Mouse (Mus musculus) forebrain, embryonic 16.5 days (tissue): ENCODE results near the gene Map3k4. TPM values are rescaled to one million over a fixed set of nuclear protein-coding genes. Genes with fewer than 3 reads are reported as not detected.

Experiments used
- ATAC-seq: fragments of 200-750 bp; cut with Nextera tagmentation; 2 replicates; pipeline ENCODE4 v1.8.0; 2017; ENCODE audit warnings: mild to moderate bottlenecking, moderate library complexity
- H3K27ac ChIP-seq: fragments of 300-500 bp; sonication (generic); 2 replicates; pipeline ENCODE4 v1.5.1; 2014; ENCODE audit warnings: low read length, control low read depth
- H3K27me3 ChIP-seq: fragments of 300-500 bp; sonication (generic); replicated peaks from 2 replicates; pipeline ENCODE4 v1.6.1; 2014; ENCODE audit warnings: low read length; ENCODE audit not compliant: control insufficient read depth, insufficient read depth
- H3K36me3 ChIP-seq: fragments of 300-500 bp; sonication (generic); 2 replicates; pipeline ENCODE4 v1.6.1; 2014; ENCODE audit not compliant: control insufficient read depth, insufficient read depth
- H3K4me1 ChIP-seq: fragments of 300-500 bp; sonication (generic); replicated peaks from 2 replicates; pipeline ENCODE4 v1.6.1; 2014; ENCODE audit warnings: low read length; ENCODE audit not compliant: control insufficient read depth, insufficient read depth
- H3K4me2 ChIP-seq: fragments of 300-500 bp; sonication (generic); 2 replicates; pipeline ENCODE4 v1.6.1; 2014; ENCODE audit warnings: mild to moderate bottlenecking, low read length, control low read depth
- H3K4me3 ChIP-seq: fragments of 300-500 bp; sonication (generic); replicated peaks from 2 replicates; pipeline ENCODE4 v1.5.1; 2014; ENCODE audit warnings: mild to moderate bottlenecking, low read length, control low read depth
- H3K9ac ChIP-seq: fragments of 300-500 bp; sonication (generic); replicated peaks from 2 replicates; pipeline ENCODE4 v1.6.1; 2014; ENCODE audit warnings: low read depth, low read length, control low read depth
- H3K9me3 ChIP-seq: fragments of 300-500 bp; sonication (generic); 2 replicates; pipeline ENCODE4 v1.6.1; 2016; ENCODE audit warnings: low read length; ENCODE audit not compliant: control insufficient read depth
- WGBS: fragments of 180-500 bp; shearing (Covaris S2); extraction: QIAGEN DNeasy Blood & Tissue Kit; methylation state at CpG from one replicate; pipeline ENCODE4 v1.1.7; 2014; 5-methylcytosine and 5-hydroxymethylcytosine counted together
- polyA plus RNA-seq: library from polyadenylated mRNA; unstranded; fragments of >200 nt; fragmentation: Nextera tagmentation; extraction: Ambion mirVana; gene quantifications from 2 replicates; pipeline ENCODE4 v1.2.1, GENCODE M21; 2015

The Map3k4 gene
- polyA plus RNA-seq, 1 experiment from 2014 or later, result 37.8 TPM

- peak; percentile 8; the same call in 1 of the 2 replicates for ATAC-seq
- Histone ChIP-seq H3K9me3 (no peaks in the 10 kb centered on the region), H3K9ac (no peak overlapping the region), H3K36me3 (peaks cover 4% of the 10 kb centered on the region), H3K4me3 (no peak overlapping the region), H3K4me2 (no peak overlapping the region), H3K27ac (no peak overlapping the region), H3K4me1 (peaks cover 4% of the 10 kb centered on the region), H3K27me3 (no peaks in the 10 kb centered on the region)
- WGBS, result 77% methylated on average over 9 of the region's 9 CpGs
Measured at GRCm38 (mm10) chr17:12224145-12224544, 94.5 kb downstream of the Map3k4 start.

DNA sequence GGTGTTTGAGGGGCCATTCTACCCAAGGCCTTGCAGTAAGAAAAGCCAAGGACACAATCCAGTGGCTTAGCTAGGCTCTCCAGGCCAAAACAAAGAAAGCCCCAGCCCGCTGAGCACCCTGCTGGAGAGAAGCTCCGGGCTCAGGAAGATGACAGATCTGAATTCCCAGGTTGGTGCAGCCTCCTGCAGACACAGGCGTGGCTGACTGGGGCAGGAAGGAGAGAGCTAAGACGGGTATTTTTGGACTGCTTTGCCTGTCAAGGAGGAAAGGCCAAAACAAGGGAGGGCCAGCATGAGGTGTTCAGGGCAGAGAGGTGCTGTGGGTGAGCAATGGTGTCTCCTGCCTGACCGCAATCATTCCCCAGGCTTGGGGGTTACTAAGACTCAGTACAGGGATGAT, 94.9 kb downstream of the Map3k4 start:
- Histone ChIP-seq H3K27ac (no peak overlapping the region), H3K27me3 (no peaks in the 10 kb centered on the region), H3K9ac (no peak overlapping the region), H3K4me1 (peaks cover 4% of the 10 kb centered on the region), H3K4me3 (no peak overlapping the region), H3K9me3 (no peaks in the 10 kb centered on the region), H3K36me3 (peaks cover 4% of the 10 kb centered on the region), H3K4me2 (no peak overlapping the region)
- WGBS, result 39% methylated on average over 5 of the region's 5 CpGs
- no peak for ATAC-seq

- WGBS, result 41% methylated on average over 6 of the region's 6 CpGs
- no peak overlapping the region for H3K9ac ChIP-seq
- H3K27ac ChIP-seq, result no peak overlapping the region
- H3K4me2 ChIP-seq, result no peak overlapping the region
- H3K36me3 ChIP-seq, result peaks cover under 1% of the 10 kb centered on the region
- H3K4me1 ChIP-seq, result peaks cover 4% of the 10 kb centered on the region
- H3K27me3 ChIP-seq, result no peaks in the 10 kb centered on the region
- ATAC-seq, result peak; percentile 53
- H3K9me3 ChIP-seq, result no peaks in the 10 kb centered on the region
- H3K4me3 ChIP-seq, result no peak overlapping the region
Measured at GRCm38 (mm10) chr17:12221926-12222325, 96.7 kb downstream of the Map3k4 start.

- WGBS, result 83% methylated on average over 6 of the region's 6 CpGs
- no peak overlapping the region for H3K4me3 ChIP-seq
- H3K4me1 ChIP-seq, result peaks cover 9% of the 10 kb centered on the region
- H3K4me2 ChIP-seq, result no peak overlapping the region
- H3K9ac ChIP-seq, result no peak overlapping the region
- H3K9me3 ChIP-seq, result no peaks in the 10 kb centered on the region
- ATAC-seq, result no peak
- H3K36me3 ChIP-seq, result peaks cover 15% of the 10 kb centered on the region
- H3K27ac ChIP-seq, result no peak overlapping the region
- H3K27me3 ChIP-seq, result no peaks in the 10 kb centered on the region
Measured at GRCm38 (mm10) chr17:12216224-12216623, 102.4 kb downstream of the Map3k4 start.

- H3K4me2 ChIP-seq, result no peak overlapping the region
- ATAC-seq, result no peak
- H3K4me1 ChIP-seq, result peaks cover 9% of the 10 kb centered on the region
- H3K36me3 ChIP-seq, result peaks cover 15% of the 10 kb centered on the region
- no peak overlapping the region for H3K9ac ChIP-seq
- H3K27me3 ChIP-seq, result no peaks in the 10 kb centered on the region
- H3K9me3 ChIP-seq, result no peaks in the 10 kb centered on the region
- no peak overlapping the region for H3K27ac ChIP-seq
- 86% methylated on average over 8 of the region's 8 CpGs for WGBS
- no peak overlapping the region for H3K4me3 ChIP-seq
Measured at GRCm38 (mm10) chr17:12213430-12213829, 105.2 kb downstream of the Map3k4 start.

GRCm38 (mm10) chr17:12212341-12212740, 106.3 kb downstream of the Map3k4 start:
- Histone ChIP-seq H3K27me3 (no peaks in the 10 kb centered on the region), H3K9me3 (no peaks in the 10 kb centered on the region), H3K4me1 (peaks cover 13% of the 10 kb centered on the region), H3K9ac (no peak overlapping the region), H3K36me3 (peaks cover 15% of the 10 kb centered on the region), H3K27ac (no peak overlapping the region), H3K4me3 (no peak overlapping the region), H3K4me2 (no peak overlapping the region)
- peak; percentile 81 for ATAC-seq
- WGBS, result 45% methylated on average over 6 of the region's 6 CpGs

DNA sequence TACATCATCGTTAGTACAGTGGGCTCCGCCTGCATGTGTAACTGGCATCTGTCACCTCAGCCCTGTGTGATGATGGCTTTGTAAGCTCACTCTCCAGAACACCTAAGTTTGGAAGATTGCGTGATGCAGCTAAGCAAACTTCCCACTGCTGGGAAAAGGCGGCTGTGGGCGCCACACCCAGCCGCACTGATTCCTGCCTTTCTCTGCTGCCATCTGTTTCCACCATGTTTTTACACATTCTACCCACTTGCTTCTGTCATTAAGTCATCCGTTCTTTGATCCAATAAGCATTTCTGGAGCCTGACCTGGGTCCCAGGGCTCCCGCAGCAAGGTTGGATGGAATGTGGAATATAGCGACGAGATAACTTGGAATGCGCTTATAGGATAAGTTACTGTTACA, 106.7 kb downstream of the Map3k4 start:
- no peak for ATAC-seq
- no peak overlapping the region for H3K27ac ChIP-seq

DNA sequence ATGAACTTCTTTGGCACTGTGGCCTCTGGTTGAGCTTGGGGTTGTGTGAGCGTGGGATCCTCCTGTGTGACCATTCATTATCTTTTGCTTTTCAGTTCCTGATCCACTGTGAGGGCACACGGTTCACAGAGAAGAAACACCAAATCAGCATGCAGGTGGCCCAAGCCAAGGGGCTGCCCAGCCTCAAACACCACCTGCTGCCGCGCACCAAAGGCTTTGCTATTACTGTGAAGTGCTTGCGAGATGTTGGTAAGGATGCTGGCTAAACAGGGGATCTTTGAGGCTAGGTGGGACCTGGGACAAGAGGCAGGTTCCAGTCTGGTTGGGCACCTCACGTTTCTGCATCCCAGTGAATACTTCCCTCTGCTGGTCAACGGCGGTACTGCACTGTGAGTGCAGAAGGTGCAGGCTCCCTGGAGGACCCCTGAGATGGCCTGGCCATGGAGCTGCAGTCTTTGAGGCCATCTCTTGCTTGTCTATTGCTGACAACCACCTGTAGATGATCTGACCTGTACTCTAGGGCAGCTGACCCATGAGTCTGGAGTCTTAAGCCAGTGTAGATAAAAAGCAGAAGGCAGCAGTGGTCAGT, 108.0 kb downstream of the Map3k4 start:
- Histone ChIP-seq H3K9ac (no peak overlapping the region), H3K27ac (no peak overlapping the region), H3K4me2 (no peak overlapping the region), H3K36me3 (peaks cover 10% of the 10 kb centered on the region), H3K4me3 (no peak overlapping the region), H3K9me3 (no peaks in the 10 kb centered on the region), H3K27me3 (no peaks in the 10 kb centered on the region), H3K4me1 (peaks cover 26% of the 10 kb centered on the region)
- WGBS, result 34% methylated on average over 8 of the region's 8 CpGs
- 0 out of 2 replicates have a peak, but pooled peaks have one; percentile 14 for ATAC-seq

More for the DNA sequence above, 106.7 kb downstream of the Map3k4 start:
- no peaks in the 10 kb centered on the region for H3K9me3 ChIP-seq
- H3K36me3 ChIP-seq, result peaks cover 14% of the 10 kb centered on the region
- H3K9ac ChIP-seq, result no peak overlapping the region
- no peak overlapping the region for H3K4me3 ChIP-seq
- WGBS, result 78% methylated on average over 11 of the region's 11 CpGs
- H3K4me2 ChIP-seq, result no peak overlapping the region
- H3K27me3 ChIP-seq, result no peaks in the 10 kb centered on the region
- H3K4me1 ChIP-seq, result peaks cover 18% of the 10 kb centered on the region

DNA sequence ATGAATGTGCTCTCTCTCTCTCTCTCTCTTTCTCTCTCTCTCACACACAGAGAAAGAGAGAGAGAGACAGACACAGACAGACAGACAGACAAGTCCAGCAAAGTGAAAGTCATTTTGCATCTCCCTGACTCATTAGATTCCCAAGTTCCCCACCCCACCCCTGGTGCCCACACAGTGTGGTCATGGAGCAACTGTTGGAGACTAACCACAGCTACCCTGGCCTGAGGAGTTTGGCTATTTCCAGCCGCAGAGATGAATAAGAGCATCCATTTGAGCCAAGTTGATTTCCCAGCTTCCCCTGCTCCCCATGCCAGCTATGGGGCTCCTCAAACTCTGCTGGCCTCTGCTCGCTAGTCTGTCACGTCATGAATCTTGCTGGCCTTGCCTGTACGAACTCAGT, 109.1 kb downstream of the Map3k4 start:
- Histone ChIP-seq H3K9me3 (no peaks in the 10 kb centered on the region), H3K36me3 (peaks cover 3% of the 10 kb centered on the region; the same call in 1 of the 2 replicates), H3K4me3 (no peak overlapping the region), H3K4me1 (peaks cover 38% of the 10 kb centered on the region), H3K4me2 (no peak overlapping the region), H3K9ac (no peak overlapping the region), H3K27ac (no peak overlapping the region), H3K27me3 (no peaks in the 10 kb centered on the region)
- WGBS, result 87% methylated on average over 4 of the region's 4 CpGs
- ATAC-seq, result no peak
